ENCODE assay signal across 10 mouse cellular contexts in genomic region chr5:111755330-111755729, GRCm38 (mm10). TPM values are rescaled to one million over a fixed set of nuclear protein-coding genes. Genes with fewer than 3 reads are reported as not detected.
DNase-seq lines count a peak whose midpoint lies in the region; ATAC-seq and TF ChIP-seq lines count a peak whose summit lies in the region.
"Had no signal": no experiment of that assay in that cellular context is flagged by ENCODE, and none has a peak within 500 bp of the region (broad histone marks: within the 10 kb centered on the region; RNA-seq: fewer than 3 reads in every experiment).

No protein-coding gene starts in this region.

- intact Hi-C loops in heart, postnatal 36 days (cut with DNase I), result no loop called here

- H3K27ac ChIP-seq in heart, embryonic 10.5 days, result peak overlapping the region; percentile 80

- H3K27me3 ChIP-seq in heart, embryonic 10.5 days (ENCODE audit: insufficient read depth, poor library complexity, severe bottlenecking), result no peaks in the 10 kb centered on the region
- H3K27me3 ChIP-seq in E14TG2a.4 (ENCODE audit: insufficient read depth, low read length), result peaks cover 17% of the 10 kb centered on the region

- H3K36me3 ChIP-seq in heart, embryonic 10.5 days, result peaks cover 5% of the 10 kb centered on the region
- H3K36me3 ChIP-seq in E14TG2a.4 (ENCODE audit: insufficient read depth, low read length), result no peaks in the 10 kb centered on the region

- 0 out of 2 replicates have a peak, but pooled peaks have one; percentile 50 for ATAC-seq in megakaryocyte-erythroid progenitor cell, adult 5-6 weeks (replicated peaks; ENCODE audit: low FRiP score, low TSS enrichment, poor library complexity, severe bottlenecking)
- ATAC-seq in erythroid progenitor cell, adult 5-6 weeks (replicated peaks; ENCODE audit: low FRiP score, poor library complexity, severe bottlenecking), result no peak

- H3K4me1 ChIP-seq in heart, embryonic 10.5 days, result peaks cover 18% of the 10 kb centered on the region
- peaks cover 40% of the 10 kb centered on the region for H3K4me1 ChIP-seq in E14TG2a.4 (replicated peaks; ENCODE audit: low read depth, low read length)

- H3K9me3 ChIP-seq in heart, embryonic 10.5 days, result no peaks in the 10 kb centered on the region
- no peaks in the 10 kb centered on the region for H3K9me3 ChIP-seq in E14TG2a.4 (ENCODE audit: low read length)

- no peak for TF ChIP-seq CTCF in E14TG2a.4 (conservative IDR thresholded peaks at IDR 0.05; ENCODE audit: low read length)

- 5% methylated on average over 5 of the region's 5 CpGs for WGBS in heart, embryonic 10.5 days

- H3K4me3 ChIP-seq in heart, embryonic 10.5 days, result peak overlapping the region; percentile 47; the same call in 1 of the 2 replicates
- H3K4me3 ChIP-seq in E14TG2a.4 (replicated peaks; ENCODE audit: low read length), result peak overlapping the region; percentile 55; the same call in 1 of the 2 replicates

- DNase-seq in heart, embryonic 10.5 days (ENCODE audit: low spot score), result peak; percentile 84
- no peak for DNase-seq in heart, postnatal 36 days
- DNase-seq in forelimb bud, embryonic 11.5 days (ENCODE audit: low read depth, low spot score), result peak; percentile 61
- no peak for DNase-seq in right cerebral cortex, postnatal 36 days (ENCODE audit: low spot score in 2 of 2)
- no peak for DNase-seq in urinary bladder, adult 2 months (ENCODE audit: low spot score)

RNA-seq across cellular contexts. Expression of gene Gm26897, which starts 21.6 kb away (rescaled TPM):
- not detected in 2 replicates for polyA plus RNA-seq in heart, embryonic 10.5 days (2016; fragmentation: Nextera tagmentation; extraction: Ambion mirVana)
- total RNA-seq in heart, postnatal 36 days (2021), result not detected
- not detected in 2 replicates for total RNA-seq in megakaryocyte-erythroid progenitor cell, adult 5-6 weeks (2014; fragmentation: Nextera tagmentation)
- not detected in 2 replicates for total RNA-seq in megakaryocyte-erythroid progenitor cell, adult 5-6 weeks (2017)
- total RNA-seq in erythroid progenitor cell, adult 5-6 weeks (2015; ENCODE audit: low replicate concordance), result not detected in 2 replicates
- total RNA-seq in erythroid progenitor cell, adult 5-6 weeks (2017; ENCODE audit: low replicate concordance), result not detected in 2 replicates
- not detected in 2 replicates for polyA plus RNA-seq in urinary bladder, adult 2 months (2012; rRNA removed)
- polyA plus RNA-seq: C2C12; frontal cortex, adult 2 months had no signal

Comparison
In these comparisons a context has a peak if more than half of its experiments do, and no peak if none do; other contexts are left out.
1. DNase-seq: peak in heart, embryonic 10.5 days (single experiment) and forelimb bud, embryonic 11.5 days (single experiment); none in heart, postnatal 36 days (0 of 2), right cerebral cortex, postnatal 36 days (0 of 2) and urinary bladder, adult 2 months (single experiment).